Mouse (Mus musculus) heart, embryonic 14.5 days (tissue): ENCODE data around the gene Elovl6. TPM values are rescaled to one million over a fixed set of nuclear protein-coding genes. Genes with fewer than 3 reads are reported as not detected.

Experiments used
- ATAC-seq: fragments of 200-750 bp; cut with Nextera tagmentation; 2 replicates; pipeline ENCODE4 v1.8.0; 2017; ENCODE audit warnings: low read depth, moderate TSS enrichment; ENCODE audit not compliant: insufficient number of reproducible peaks, insufficient read depth, low FRiP score
- H3K27ac ChIP-seq, 2 experiments: fragments of 200-500 bp in 1 of 2; fragments of 300-500 bp in 1 of 2; sonication (generic) in 1 of 2; replicated peaks in 1 of 2; 2 replicates each; pipeline ENCODE4 v1.5.1; 2012 to 2014; ENCODE audit warnings: low read depth in 2 of 2, low read length in 2 of 2, control low read depth in 1 of 2, mild to moderate bottlenecking in 1 of 2, mixed read lengths in 1 of 2; ENCODE audit not compliant: control insufficient read depth in 1 of 2, insufficient read depth in 1 of 2
- H3K27me3 ChIP-seq: fragments of 300-500 bp; sonication (generic); 2 replicates; pipeline ENCODE4 v1.6.1; 2014; ENCODE audit warnings: mild to moderate bottlenecking, low read length, control low read depth; ENCODE audit not compliant: control insufficient read depth, insufficient read depth
- H3K36me3 ChIP-seq: fragments of 300-500 bp; sonication (generic); 2 replicates; pipeline ENCODE4 v1.6.1; 2014; ENCODE audit warnings: mild to moderate bottlenecking, control low read depth, low read length, mixed read lengths; ENCODE audit not compliant: control insufficient read depth, insufficient read depth
- H3K4me1 ChIP-seq, 2 experiments: fragments of 200-500 bp in 1 of 2; fragments of 300-500 bp in 1 of 2; sonication (generic) in 1 of 2; 2 replicates each; pipeline ENCODE4 v1.6.1; 2012 to 2014; ENCODE audit warnings: low read length in 2 of 2, control low read depth in 1 of 2, mixed read lengths in 1 of 2; ENCODE audit not compliant: control insufficient read depth in 2 of 2, insufficient read depth in 2 of 2
- H3K4me2 ChIP-seq: fragments of 300-500 bp; sonication (generic); 2 replicates; pipeline ENCODE4 v1.6.1; 2014; ENCODE audit warnings: mild to moderate bottlenecking, low read length
- H3K4me3 ChIP-seq, 2 experiments: fragments of 200-500 bp in 1 of 2; fragments of 300-500 bp in 1 of 2; sonication (generic) in 1 of 2; 2 replicates each; pipeline ENCODE4 v1.5.1; 2012 to 2014; ENCODE audit warnings: low read length in 2 of 2, mild to moderate bottlenecking in 2 of 2, control low read depth in 1 of 2, low read depth in 1 of 2, moderate library complexity in 1 of 2; ENCODE audit not compliant: control insufficient read depth in 1 of 2, insufficient read depth in 1 of 2
- H3K9ac ChIP-seq: fragments of 300-500 bp; sonication (generic); 2 replicates; pipeline ENCODE4 v1.6.1; 2014; ENCODE audit warnings: mild to moderate bottlenecking, low read length
- H3K9me3 ChIP-seq: fragments of 300-500 bp; sonication (generic); 2 replicates; pipeline ENCODE4 v1.6.1; 2016; ENCODE audit warnings: low read length, control low read depth; ENCODE audit not compliant: control insufficient read depth
- WGBS: fragments of 180-500 bp; shearing (Covaris S2); extraction: QIAGEN DNeasy Blood & Tissue Kit; methylation state at CpG from one replicate; pipeline ENCODE4 v1.1.7; 2014; 5-methylcytosine and 5-hydroxymethylcytosine counted together
- polyA plus RNA-seq: library from polyadenylated mRNA; unstranded; fragments of >200 nt; fragmentation: Nextera tagmentation; extraction: Ambion mirVana; gene quantifications from 2 replicates; pipeline ENCODE4 v1.2.1, GENCODE M21; 2014

Gene Elovl6
- polyA plus RNA-seq, 1 experiment from 2014 or later, result 9.8 TPM

GRCm38 (mm10) chr3:129589705-129590104 is 57.5 kb downstream of the Elovl6 start:
- H3K9ac ChIP-seq, result no peak overlapping the region
- 89% methylated on average over 10 of the region's 10 CpGs for WGBS
- 0 out of 2 replicates have a peak overlapping the region, but pooled peaks have one; percentile 45 for H3K4me2 ChIP-seq
- no peak overlapping the region for H3K4me3 ChIP-seq
- no peaks in the 10 kb centered on the region for H3K36me3 ChIP-seq
- peak overlapping the region; percentile 10 to 86 for H3K27ac ChIP-seq
- no peak for ATAC-seq
- H3K9me3 ChIP-seq, result no peaks in the 10 kb centered on the region
- H3K4me1 ChIP-seq, result peaks cover 22 to 28% of the 10 kb centered on the region in 2 experiments
- no peaks in the 10 kb centered on the region for H3K27me3 ChIP-seq

DNA sequence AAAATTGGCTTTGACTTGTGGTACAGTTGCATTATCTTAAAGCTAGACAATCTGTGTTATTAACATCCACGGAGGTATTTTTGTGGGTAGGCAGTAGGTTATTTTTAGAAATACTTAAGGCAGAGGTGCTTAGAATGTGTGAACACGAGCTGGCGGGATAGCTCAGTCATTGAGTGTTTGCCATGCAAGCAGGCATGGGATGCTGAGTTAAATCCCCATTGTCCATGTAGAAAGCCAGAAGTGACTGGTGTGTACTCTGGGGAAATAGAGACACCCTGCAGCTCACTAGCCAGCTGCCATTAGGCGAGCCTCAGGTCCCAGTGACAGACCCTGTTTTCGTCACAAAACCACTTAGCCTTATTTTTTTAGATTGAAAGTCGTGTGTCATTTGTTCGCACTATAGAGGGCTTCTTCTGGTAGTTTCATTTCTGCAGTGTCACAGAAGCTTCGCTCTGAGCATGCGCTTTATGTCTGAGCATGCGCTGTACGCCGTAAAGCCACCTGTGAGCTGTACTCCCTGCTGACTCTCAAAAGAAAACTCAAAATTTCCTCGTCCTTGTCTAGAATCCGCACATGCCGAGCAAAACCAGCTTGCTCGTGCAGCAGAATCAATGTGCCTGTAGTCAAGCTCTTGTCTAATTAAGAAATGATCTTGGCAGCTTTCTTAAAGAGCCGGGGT is 58.5 kb downstream of the Elovl6 start:
- H3K9ac ChIP-seq, result 0 out of 2 replicates have a peak overlapping the region, but pooled peaks have one; percentile 18
- peak overlapping the region; percentile 86 to 94 for H3K27ac ChIP-seq

GRCm38 (mm10) chr3:129591251-129591650 is 59.1 kb downstream of the Elovl6 start:
- Histone ChIP-seq H3K9ac (0 out of 2 replicates have a peak overlapping the region, but pooled peaks have one; percentile 18), H3K9me3 (no peaks in the 10 kb centered on the region), H3K27ac (peak overlapping the region; percentile 86 to 94), H3K4me2 (peak overlapping the region; percentile 45), H3K36me3 (no peaks in the 10 kb centered on the region), H3K4me1 (peaks cover 22 to 28% of the 10 kb centered on the region in 2 experiments), H3K4me3 (no peak overlapping the region), H3K27me3 (no peaks in the 10 kb centered on the region)
- WGBS, result 70% methylated on average over 9 of the region's 9 CpGs
- ATAC-seq, result no peak

More for the DNA sequence above, 58.5 kb downstream of the Elovl6 start:
- H3K4me1 ChIP-seq, result peaks cover 22 to 28% of the 10 kb centered on the region in 2 experiments
- H3K4me3 ChIP-seq, result no peak overlapping the region
- WGBS, result 52% methylated on average over 17 of the region's 17 CpGs
- peak; percentile 64; the same call in 1 of the 2 replicates for ATAC-seq
- H3K4me2 ChIP-seq, result peak overlapping the region; percentile 45
- H3K36me3 ChIP-seq, result no peaks in the 10 kb centered on the region
- no peaks in the 10 kb centered on the region for H3K27me3 ChIP-seq
- H3K9me3 ChIP-seq, result no peaks in the 10 kb centered on the region

DNA sequence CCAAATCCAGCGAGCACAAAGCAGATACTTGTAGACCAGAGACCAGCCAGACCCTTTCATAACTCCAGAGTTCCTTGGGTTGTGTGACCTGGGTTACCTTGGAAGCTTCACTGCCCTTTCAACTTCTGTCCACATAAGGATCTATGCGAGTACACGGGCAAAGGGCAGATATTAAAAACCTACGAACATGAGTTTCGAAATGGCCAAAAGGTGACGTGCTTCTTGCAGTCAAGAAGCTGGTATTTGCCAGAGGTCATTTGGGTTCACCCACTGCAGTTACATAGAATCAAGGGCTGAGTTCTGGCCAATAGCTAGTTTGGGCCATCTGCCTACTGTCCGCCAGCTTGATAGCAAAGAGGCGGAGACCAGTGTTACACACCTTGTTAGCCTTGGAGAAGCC is 59.6 kb downstream of the Elovl6 start:
- no peaks in the 10 kb centered on the region for H3K9me3 ChIP-seq
- no peak overlapping the region for H3K9ac ChIP-seq
- no peaks in the 10 kb centered on the region for H3K36me3 ChIP-seq
- 90% methylated on average over 8 of the region's 8 CpGs for WGBS
- peak overlapping the region in 1 of 2 experiments; percentile 94; a peak in 2 of 4 replicates for H3K27ac ChIP-seq
- no peak for ATAC-seq
- H3K27me3 ChIP-seq, result no peaks in the 10 kb centered on the region
- H3K4me1 ChIP-seq, result peaks cover 22 to 28% of the 10 kb centered on the region in 2 experiments
- H3K4me3 ChIP-seq, result no peak overlapping the region
- no peak overlapping the region for H3K4me2 ChIP-seq

DNA sequence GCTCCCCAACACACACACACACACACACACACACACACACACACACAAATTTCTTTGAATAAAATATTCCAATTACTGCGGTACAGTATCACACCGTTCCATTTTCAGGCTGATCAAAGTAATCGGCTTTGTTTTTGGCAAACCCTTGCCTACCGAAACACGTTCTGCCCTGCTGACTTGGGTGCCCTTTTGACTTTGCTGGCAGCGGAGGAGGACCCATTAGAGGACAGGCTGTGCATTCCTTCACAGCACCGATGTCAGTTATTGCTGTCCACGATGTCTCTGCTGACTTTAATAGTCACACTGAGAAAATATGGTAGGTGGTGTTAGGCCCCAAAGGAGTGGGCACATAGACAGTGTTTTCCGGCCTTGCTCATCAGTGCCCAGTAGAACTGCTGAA is 60.8 kb downstream of the Elovl6 start:
- Histone ChIP-seq H3K4me3 (no peak overlapping the region), H3K9me3 (no peaks in the 10 kb centered on the region), H3K27ac (no peak overlapping the region), H3K27me3 (no peaks in the 10 kb centered on the region), H3K4me1 (peaks cover 22 to 28% of the 10 kb centered on the region in 2 experiments), H3K4me2 (no peak overlapping the region), H3K9ac (no peak overlapping the region), H3K36me3 (no peaks in the 10 kb centered on the region)
- 74% methylated on average over 9 of the region's 9 CpGs for WGBS
- no peak for ATAC-seq

DNA sequence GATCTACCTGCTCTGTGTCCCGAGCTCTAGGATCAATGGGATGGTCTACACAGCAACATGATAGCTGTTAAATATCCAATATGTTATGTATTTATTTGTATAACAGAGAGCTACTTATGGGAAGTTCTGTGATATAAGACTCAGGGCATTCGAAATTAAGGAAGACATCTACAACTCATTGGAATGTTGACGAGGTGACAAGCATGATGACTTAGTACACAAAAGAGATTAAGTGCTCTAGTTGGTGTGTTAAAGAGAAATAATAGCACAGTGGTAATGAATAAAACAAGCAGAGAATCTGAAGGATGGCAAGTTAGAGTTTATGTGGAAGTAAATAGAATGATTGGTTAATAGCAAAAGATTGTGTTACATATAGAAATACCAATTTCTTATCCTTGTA is 61.6 kb downstream of the Elovl6 start:
- Histone ChIP-seq H3K4me1 (peaks cover 22 to 27% of the 10 kb centered on the region in 2 experiments), H3K36me3 (no peaks in the 10 kb centered on the region), H3K4me3 (no peak overlapping the region), H3K27me3 (no peaks in the 10 kb centered on the region), H3K27ac (no peak overlapping the region), H3K9me3 (no peaks in the 10 kb centered on the region), H3K4me2 (no peak overlapping the region), H3K9ac (no peak overlapping the region)
- 76% methylated on average over 3 of the region's 3 CpGs for WGBS
- ATAC-seq, result no peak

DNA sequence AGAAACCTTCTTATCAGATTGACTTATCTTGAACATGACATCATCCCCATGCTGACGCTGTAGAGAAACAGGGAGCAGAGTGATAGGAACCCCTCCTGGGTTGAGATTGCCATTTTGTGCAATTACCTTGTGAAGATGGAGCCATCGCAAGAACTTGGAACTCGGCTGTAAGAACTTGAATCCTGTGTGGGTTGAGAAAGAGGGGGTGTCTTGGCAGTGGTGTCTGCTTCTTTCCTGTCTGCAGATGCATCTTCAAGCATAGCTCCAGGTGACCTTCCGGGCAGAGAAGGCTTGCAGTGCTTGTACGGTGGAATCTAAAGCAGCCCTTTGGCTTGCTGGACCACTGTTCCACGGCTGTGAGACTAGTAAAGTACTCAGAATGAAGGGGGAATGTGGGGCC is 63.9 kb downstream of the Elovl6 start:
- Histone ChIP-seq H3K4me2 (no peak overlapping the region), H3K27ac (no peak overlapping the region), H3K4me1 (peaks cover 13 to 15% of the 10 kb centered on the region in 2 experiments), H3K27me3 (no peaks in the 10 kb centered on the region), H3K9ac (no peak overlapping the region), H3K4me3 (no peak overlapping the region), H3K9me3 (no peaks in the 10 kb centered on the region), H3K36me3 (no peaks in the 10 kb centered on the region)
- whole genome bisulfite sequencing, result 83% methylated on average over 6 of the region's 6 CpGs
- ATAC-seq, result no peak
